Mouse (Mus musculus): ENCODE results near the gene Camkmt. TPM values are rescaled to one million over a fixed set of nuclear protein-coding genes. Genes with fewer than 3 reads are reported as not detected.

Gene Camkmt
- 10 to 100 TPM; 11.8 to 12.5 TPM for total RNA-seq (2021)

DNA sequence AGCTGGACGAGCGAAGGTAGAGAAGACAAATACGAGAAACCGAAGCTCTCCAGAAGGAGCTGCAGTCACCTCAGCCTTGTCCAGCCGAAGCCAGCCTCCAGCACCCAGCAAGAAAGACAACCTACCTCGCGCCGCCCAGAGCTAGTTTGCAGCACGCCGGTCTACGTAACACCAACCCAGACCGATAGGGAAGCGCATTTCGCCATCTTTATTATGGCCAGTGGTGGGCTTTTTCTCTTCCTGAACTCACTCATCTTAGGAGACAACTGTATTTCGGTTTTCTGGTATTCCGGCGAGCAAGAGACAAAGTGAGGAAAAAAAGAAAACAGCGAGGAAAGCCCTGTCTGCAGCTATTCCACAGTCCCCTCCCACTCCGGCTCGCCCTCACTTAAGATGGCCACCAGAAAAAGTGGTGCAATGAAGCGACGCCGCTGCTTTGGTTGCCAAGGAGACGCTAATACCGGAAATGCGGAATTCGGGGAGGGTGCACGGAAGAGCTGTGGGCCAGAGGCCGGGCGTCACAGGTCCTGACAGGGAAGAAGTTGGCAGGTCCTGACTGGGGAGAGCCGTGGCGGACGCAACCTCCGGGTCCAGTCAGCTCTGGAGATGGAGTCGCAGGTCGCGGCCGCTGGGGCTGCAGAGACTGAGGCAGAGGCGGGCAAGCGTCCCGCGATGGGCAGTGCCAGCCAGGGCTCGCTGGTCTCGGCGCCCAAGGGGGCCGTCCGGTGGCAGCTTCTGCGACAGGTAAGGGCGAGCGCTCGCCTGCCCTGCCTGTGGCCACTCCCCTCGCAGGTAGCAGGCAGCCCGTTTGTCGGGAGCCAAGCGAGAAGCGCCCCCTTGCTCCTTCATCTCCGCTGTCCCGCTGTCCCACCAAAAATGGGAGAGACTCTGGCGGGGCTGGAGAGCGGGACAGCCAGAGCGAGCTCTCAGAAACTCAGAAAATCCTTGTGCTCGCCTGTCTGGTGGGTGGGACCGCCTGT lies at the start of gene Camkmt, which contains the start of gene Prepl:
Gene Camkmt (plus strand): TSS at position 433 of the 980 bp plus-strand sequence.
Gene Prepl (minus strand): TSS at position 122 of the 980 bp plus-strand sequence.
- intact Hi-C loops (cut with DNase I): no loop called here
- DNase-seq (ENCODE audit: extremely low spot score in 1 of 2, low spot score in 2 of 2): peak; percentile 94 to 96

DNA sequence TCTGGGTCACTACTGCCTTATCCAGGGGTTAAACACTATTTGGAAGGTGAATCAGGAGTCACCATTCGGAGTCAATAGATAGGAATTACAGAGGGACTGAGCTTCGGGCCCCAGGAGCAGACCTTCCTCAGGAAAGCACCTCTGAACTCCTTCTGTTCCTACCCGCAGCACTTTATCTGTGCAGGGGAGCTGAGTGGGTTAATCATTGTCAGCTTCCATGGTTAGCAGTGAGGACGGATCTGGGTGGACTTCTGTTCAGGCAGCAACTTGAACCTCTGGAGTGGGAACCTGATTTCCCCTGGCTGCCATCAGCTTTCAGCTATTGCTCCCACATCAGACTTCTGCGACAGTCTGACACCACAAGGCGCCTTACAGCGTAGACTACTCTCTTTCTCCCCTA lies 49.4 kb upstream of the Camkmt start:
- DNase-seq (ENCODE audit: extremely low spot score in 1 of 2, low spot score in 2 of 2): no peak
- intact Hi-C loops (cut with DNase I): no loop called here

DNA sequence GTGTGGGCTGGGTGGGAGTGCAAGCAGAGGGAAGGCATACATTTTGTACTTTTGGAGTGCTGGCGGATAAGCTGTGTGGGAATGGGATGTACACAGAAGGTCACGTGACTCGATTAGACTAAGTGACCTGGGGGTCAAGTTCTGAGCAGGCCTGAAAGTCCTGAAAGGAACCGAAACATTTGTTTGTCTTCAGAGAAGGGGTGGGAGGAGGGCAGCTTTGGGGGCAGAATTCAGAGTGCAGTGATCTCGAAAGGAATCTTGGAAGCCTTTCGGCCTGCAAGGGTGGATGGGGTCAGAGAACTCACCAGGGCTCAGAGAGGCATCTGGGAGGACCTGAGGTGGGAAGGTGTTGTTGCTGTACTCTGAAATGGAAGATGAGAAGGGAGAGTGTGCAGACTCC lies 47.9 kb upstream of the Camkmt start:
- DNase-seq (ENCODE audit: extremely low spot score in 1 of 2, low spot score in 2 of 2): no peak
- intact Hi-C loops (cut with DNase I): no loop called here

DNA sequence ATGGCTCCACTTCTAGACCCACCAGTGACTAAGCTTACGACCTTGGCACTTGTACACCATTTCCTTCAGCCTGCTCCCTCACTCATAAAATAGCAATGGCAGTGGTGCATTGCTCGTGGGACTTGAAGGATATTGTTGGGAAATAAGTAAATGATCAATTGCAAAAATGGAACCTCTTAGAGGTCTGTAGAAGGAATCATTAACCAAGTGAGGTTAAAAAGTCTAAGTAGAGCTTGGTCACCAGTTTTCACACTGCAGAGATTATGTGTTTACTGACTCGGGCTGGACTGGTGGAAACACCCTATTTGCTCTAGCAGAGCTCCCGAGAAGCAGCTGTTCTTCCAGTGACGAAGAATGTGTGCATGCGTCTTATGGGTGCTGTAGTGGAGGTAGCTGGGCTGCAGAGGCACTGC lies 46.9 kb upstream of the Camkmt start:
- no peak for DNase-seq (ENCODE audit: extremely low spot score in 1 of 2, low spot score in 2 of 2)
- intact Hi-C loops (cut with DNase I): no loop called here

DNA sequence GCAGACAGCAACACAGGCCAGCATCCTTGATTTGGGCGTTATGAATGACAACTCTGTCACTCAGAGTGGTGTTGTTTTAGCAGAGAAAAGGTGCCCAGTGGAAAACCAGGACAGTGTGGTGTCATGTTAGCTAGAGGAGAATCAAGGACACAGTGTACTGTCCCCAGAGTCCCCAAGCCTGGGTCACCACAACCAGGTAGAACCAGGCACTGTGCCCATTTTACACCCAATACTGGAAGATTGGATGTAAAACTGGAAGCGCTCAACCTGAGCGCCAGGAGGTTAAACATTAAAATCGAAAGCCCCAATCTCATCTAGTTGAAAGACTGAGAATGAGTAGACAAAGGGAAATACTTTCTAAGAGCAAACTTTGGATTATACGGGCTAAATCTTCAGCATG lies 45.9 kb upstream of the Camkmt start:
- no peak for DNase-seq (ENCODE audit: extremely low spot score in 1 of 2, low spot score in 2 of 2)
- intact Hi-C loops (cut with DNase I): no loop called here

DNA sequence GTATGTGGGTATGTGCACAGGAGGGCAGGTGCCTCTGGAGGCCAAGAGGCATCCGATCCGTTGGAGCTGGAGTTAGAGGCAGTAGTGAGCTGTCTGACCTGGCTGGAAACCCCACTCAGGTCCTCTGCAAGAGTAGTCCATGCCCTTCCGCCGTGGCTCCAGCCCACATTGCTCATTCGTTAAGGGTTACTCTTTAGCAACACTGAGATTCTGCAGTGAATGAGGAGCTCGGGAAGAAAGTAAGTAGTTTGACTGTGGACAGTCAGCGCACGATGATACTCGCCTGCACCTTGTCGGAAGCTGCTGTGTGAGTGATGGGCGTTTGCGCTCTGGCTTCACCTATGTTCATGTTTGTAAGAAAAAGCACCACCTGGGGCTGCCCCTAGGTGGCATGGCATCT lies 45.2 kb upstream of the Camkmt start:
- intact Hi-C loops (cut with DNase I): no loop called here
- DNase-seq (ENCODE audit: extremely low spot score in 1 of 2, low spot score in 2 of 2): no peak

DNA sequence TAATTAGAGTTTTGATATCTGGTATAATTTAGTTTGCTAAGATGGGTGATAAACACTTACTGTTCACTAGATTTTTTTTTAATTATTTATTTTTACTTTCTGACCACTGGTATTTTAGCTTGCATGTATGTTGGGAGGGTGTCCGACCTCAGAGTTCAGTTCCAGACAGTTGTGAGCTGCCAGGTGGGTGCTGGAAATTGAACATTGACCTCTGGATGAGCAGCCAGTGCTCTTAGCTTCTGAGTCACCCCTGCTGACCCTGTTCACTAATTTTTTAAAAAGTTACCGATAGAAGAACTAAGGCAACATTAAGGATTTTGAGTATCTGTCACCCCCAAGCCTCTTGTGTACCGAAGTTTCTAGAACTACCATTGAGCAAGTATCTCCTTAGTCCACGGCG lies 42.0 kb upstream of the Camkmt start:
- DNase-seq (ENCODE audit: extremely low spot score in 1 of 2, low spot score in 2 of 2): no peak
- intact Hi-C loops (cut with DNase I): no loop called here

DNA sequence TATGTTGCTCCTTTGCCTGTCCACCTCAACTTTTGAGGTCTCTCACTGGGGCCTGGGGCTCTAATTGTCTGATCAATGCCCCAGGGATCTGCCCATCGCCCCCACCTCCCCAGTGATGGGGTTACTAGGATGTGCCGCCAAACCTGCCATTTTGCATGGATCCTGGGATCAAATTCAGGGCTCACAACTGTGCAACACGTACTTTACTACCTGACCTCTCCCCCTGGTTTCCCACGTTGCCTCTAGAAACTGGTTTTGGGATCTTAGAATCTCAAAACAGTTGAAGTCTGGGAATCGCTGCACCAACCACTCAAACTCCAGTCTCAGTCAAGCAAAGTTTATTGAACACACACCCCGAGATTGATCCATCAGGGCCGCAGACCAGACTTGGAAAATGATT lies 32.1 kb upstream of the Camkmt start:
- no peak for DNase-seq (ENCODE audit: extremely low spot score in 1 of 2, low spot score in 2 of 2)
- intact Hi-C loops (cut with DNase I): no loop called here

DNA sequence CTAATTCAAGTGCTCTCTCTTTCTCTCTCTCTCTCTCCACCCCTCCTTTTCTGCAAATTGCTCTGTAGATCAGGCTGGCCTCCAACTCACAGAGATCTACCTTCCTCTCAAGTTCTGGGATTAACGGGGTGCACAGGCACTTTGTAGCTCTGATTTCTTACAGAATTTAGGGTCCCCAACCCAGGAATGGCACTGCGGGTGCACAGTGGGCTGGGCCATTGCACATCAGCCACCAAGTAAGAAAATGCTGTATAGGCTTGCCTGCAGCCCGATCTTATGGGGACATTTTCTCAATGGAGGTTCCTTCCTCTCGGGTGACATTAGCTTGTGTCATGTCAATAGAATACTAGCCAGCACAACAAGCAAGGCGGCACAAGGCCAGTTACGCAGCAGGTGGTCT lies 31.2 kb upstream of the Camkmt start:
- no peak for DNase-seq (ENCODE audit: extremely low spot score in 1 of 2, low spot score in 2 of 2)

DNA sequence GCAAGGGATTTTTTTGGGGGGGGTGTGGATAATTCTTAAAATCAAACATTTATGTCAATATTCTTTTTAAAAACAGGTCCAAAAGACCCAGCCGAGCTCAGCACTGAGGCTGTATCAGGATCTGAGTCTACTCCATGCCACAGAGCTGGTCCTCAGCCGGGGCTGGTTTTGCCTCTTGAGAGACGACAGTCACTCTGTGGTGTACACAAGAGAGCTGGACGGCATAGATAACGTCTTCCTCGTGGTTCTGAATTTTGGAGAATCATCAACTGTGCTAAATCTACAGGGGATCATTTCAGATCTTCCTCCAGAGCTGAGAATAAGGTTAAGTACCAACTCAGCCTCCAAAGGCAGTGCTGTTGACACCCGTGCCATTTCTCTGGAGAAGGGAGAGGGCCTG lies 26.8 kb upstream of the Camkmt start:
- no peak for DNase-seq (ENCODE audit: extremely low spot score in 1 of 2, low spot score in 2 of 2)
- intact Hi-C loops (cut with DNase I): no loop called here

More for the DNA sequence above, 31.2 kb upstream of the Camkmt start:
- intact Hi-C loops (cut with DNase I): no loop called here

DNA sequence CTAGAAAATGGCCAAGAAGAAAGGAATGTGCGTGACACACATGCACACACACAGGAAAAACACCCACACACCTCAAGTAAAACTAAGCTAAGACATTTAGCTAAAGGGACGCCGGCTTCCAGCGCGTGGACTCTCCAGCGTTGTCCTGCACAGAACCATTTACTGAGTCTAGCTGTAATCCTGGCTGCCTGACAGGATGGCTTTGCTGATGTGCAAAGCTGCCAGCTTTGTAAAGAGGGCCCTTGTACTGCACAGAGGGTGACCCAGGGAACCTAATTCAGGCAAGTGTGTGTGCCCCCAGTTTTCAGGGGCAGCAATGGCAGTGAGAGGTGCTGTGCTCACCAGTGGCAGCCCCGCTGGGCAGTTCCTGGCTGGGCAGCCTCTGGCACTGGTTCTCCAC lies 23.0 kb upstream of the Camkmt start:
- DNase-seq (ENCODE audit: extremely low spot score in 1 of 2, low spot score in 2 of 2): no peak
- intact Hi-C loops (cut with DNase I): loop anchor here (2.0 kb wide), 1 partner anchor 13 kb away; no protein-coding TSS in a partner anchor

DNA sequence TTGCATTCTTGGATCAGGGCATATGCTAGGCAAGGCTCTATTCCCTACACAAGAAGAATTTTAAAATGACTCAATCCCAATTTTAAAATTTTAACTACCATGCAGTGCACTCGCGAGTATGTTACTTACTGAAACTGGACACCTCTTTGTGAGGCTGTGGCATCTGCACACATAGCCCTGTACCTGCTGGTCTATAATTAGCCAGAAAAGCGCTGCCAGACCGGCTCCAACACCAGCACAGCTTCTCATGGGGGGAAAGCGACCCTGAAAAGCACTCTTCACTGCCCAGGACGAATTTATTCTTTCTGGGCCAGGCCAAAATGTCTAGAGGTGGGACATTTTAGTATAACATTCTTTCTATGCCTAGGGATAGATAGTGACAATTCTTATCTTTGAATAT lies 19.7 kb upstream of the Camkmt start:
- intact Hi-C loops (cut with DNase I): no loop called here
- DNase-seq (ENCODE audit: extremely low spot score in 1 of 2, low spot score in 2 of 2): no peak

DNA sequence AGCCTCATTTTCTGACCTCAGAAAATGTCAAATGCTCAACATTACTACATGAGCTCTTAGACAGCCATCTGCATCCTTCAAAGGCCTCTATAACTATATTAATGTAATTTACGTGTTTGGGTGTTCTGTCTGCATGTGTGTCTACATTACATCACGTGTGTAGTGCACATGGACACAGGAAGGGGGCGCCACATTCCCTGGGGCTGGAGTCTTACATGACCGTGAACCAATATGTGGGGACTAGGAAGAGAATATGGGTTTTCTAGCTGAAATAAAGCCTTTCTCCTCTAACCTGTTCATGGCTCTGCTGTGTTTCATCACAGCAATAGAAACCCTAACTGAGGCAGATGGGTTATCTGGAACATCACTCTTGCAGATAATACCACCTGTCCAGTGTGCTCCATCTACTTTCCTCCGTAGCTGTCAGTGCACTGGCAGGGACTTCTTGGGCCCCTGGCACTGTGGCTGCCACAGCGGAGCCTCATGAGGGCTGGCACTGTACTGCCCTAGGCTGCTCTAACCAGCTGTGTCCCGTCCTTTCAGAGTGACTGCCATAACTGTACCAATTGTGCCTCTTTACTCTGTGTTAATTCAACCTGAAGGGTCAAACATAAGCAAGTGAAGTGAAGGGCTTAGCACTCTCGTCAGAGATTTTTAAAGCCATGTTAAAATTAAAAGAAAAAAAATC lies 19.1 kb upstream of the Camkmt start:
- intact Hi-C loops (cut with DNase I): no loop called here
- DNase-seq (ENCODE audit: extremely low spot score in 1 of 2, low spot score in 2 of 2): no peak

DNA sequence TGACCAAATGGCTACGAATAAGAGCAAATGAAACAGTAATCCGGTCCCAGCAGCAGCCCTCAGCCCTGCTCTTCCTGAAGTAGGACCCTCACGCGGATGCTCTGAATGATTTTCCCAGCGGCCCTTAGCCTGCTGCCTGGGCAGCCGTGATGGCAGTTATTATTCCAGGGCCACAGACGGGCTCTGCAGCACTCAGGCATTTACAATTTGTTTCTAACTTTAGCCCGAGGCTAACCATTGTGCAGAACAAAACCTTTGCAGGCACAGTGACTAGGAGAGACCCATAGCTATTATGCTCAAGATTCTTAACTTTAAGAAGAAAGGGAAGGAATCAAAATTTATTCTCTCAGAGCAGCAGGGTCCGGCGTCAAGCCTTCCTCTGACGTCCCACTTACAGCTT lies 18.0 kb upstream of the Camkmt start:
- DNase-seq (ENCODE audit: extremely low spot score in 1 of 2, low spot score in 2 of 2): no peak
- intact Hi-C loops (cut with DNase I): no loop called here

DNA sequence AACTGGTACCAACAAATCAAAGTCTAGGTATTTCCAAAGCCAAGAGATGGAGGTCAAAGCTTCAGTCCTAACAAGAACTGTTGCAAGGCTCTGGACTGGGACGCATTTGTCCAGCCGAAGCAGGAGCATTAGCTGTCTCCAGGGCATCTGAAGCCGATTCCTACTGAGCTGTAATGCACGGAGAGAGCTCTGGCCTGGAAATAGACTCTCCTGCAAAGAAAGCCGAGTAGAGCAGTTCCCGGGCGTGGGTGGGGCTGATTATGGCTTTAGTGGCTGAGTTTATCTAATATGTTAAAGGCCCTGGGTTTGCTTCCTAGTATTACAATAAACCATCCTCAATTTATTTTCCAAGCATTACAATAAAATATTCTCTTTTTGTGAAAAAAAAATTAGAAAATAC lies 17.1 kb upstream of the Camkmt start:
- intact Hi-C loops (cut with DNase I): no loop called here

DNA sequence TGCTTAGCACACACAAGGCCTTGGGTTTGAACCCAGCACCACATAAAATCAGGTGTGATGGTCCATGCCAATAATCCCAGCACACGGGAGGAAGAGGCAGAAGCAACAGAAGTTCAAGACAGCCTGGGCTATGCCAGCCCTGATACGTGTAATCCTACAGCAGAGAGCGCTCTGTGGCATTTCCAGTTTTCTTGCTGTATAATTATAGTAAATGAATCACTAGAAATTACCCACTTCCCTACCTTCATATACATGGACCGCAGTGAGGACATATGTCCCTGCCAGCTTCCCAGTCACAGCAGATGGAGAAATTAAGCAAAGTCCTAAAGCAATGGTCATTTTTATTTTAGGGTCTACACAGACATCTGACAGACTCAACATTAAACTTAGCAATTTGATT lies 16.3 kb upstream of the Camkmt start:
- no peak for DNase-seq (ENCODE audit: extremely low spot score in 1 of 2, low spot score in 2 of 2)
- intact Hi-C loops (cut with DNase I): no loop called here

More for the DNA sequence above, 17.1 kb upstream of the Camkmt start:
- no peak for DNase-seq (ENCODE audit: extremely low spot score in 1 of 2, low spot score in 2 of 2)

DNA sequence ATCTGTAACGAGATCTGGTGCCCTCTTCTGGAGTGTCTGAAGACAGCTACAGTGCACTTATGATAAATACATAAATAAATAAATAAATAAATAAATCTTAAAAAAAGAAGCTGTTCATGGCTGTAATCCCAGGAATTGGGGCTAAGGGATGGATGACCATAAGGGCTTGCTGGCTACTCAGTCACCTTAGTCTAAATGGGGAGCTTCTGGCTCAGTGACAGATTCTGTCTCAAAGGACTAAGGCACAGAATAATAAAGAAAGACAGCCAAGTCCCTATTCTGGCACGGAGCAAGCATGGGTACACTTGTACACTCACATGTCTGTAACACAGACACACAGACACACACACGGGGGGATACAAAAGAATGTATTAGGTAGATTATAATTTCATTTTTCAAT lies 11.1 kb upstream of the Camkmt start:
- intact Hi-C loops (cut with DNase I): no loop called here
- no peak for DNase-seq (ENCODE audit: extremely low spot score in 1 of 2, low spot score in 2 of 2)

DNA sequence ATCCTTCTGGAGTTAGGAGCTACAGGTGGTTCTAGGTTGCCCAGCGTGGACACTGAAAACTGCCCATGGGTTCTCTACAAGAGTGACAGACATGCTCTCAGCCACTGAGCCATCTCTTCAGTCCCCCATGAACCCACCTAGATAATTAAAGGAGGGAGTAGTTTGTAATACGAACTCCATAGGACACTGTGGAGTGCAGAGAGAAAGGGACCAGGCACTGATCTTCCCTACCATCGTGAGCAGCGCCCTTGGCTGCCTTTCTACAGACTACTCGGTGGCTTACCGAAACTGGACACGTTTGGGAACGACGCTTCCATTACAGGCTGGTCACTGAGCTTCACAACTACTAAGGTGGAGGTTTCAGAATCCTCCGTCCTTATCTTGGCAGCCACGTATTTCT lies 9.6 kb upstream of the Camkmt start:
- DNase-seq (ENCODE audit: extremely low spot score in 1 of 2, low spot score in 2 of 2): no peak
- intact Hi-C loops (cut with DNase I): loop anchor here (2.0 kb wide), 1 partner anchor 14 kb away; no protein-coding TSS in a partner anchor

DNA sequence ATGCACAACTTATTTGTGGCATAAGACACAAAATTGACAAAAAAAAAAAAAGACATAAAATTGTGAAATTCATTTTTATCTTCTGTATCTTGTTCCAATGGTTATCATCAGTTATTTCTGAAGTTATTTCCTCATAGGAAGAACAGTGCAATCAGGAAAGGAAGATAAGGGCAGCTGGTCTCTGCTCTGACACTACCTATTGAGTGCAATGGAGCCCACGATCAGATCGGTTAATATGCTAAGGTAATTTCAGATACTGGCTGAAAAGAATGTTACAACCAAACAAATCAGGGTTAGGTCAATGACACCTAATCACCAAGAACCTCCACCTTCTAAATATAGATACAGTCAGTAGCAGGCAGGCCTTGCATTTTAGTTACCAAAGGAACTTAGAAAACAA lies 5.0 kb upstream of the Camkmt start:
- DNase-seq (ENCODE audit: extremely low spot score in 1 of 2, low spot score in 2 of 2): no peak
- intact Hi-C loops (cut with DNase I): no loop called here

DNA sequence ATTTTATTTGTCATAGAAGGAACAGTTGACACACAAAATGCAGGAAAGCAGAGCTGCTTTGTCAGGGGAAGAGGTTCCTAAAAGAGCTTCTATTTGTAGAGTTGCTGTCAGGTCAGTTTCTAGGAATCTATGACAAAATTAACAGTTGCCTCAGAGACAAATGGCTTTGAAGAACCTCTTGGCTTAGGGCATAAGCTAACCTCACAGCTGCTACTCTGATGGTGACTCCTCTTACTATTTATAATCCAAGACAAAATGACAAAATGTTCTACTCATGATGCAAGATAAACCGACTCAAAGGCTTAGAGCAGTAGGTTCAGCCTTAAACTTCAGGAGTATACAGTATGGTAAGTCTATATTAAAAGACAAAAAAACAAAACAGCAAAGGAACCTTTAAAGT lies 3.9 kb upstream of the Camkmt start:
- no peak for DNase-seq (ENCODE audit: extremely low spot score in 1 of 2, low spot score in 2 of 2)
- intact Hi-C loops (cut with DNase I): no loop called here

Data from left cerebral cortex, postnatal 10 days (tissue).